In the genomic region with DNA sequence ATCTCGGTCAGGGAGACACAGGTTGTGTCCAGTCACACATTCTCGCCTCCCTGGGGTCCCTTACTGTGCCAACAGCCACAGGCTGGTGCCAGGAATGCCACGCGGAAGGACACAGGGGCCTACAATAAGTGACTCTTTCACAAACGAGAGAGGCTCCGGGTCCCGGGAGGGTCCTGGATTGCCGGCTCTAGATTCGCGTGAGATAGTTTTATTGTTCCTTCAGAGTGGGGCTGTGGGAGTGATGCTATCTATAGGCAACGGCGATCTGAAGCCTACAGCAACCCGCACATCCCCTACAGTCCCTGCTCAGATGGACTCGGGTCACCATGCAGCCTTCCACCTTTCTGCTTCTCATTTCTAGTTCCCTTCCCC, we compare ENCODE assay signal across 8 mouse cellular contexts. TPM values are rescaled to one million over a fixed set of nuclear protein-coding genes. Genes with fewer than 3 reads are reported as not detected.
DNase-seq lines count a peak whose midpoint lies in the region; ATAC-seq and TF ChIP-seq lines count a peak whose summit lies in the region.

No protein-coding gene starts in this region.

- 4% methylated on average over 14 of the region's 14 CpGs for WGBS in bone marrow, adult 2 months
- 6% methylated on average over 14 of the region's 14 CpGs for WGBS in embryonic facial prominence, embryonic 15.5 days
- 3% methylated on average over 14 of the region's 14 CpGs for WGBS in hindbrain, embryonic 10.5 days
- WGBS in limb, embryonic 15.5 days = 3% methylated on average over 14 of the region's 14 CpGs

- no peak for TF ChIP-seq POLR2A in bone marrow, adult 2 months (IDR thresholded peaks at IDR 0.05; ENCODE audit: borderline replicate concordance, control insufficient read depth, low read depth, low read length)

- H3K4me1 ChIP-seq in megakaryocyte, embryonic 14.5 days = peaks cover 9% of the 10 kb centered on the region
- no peaks in the 10 kb centered on the region; the same call in 1 of the 2 replicates for H3K4me1 ChIP-seq in bone marrow, adult 2 months (ENCODE audit: control insufficient read depth, insufficient read depth, low read length)
- 0 out of 2 replicates have a peak, but pooled peaks cover 2% of the 10 kb centered on the region for H3K4me1 ChIP-seq in embryonic facial prominence, embryonic 15.5 days
- peaks cover 17% of the 10 kb centered on the region; the same call in 1 of the 2 replicates for H3K4me1 ChIP-seq in hindbrain, embryonic 10.5 days (replicated peaks)
- 0 out of 2 replicates have a peak, but pooled peaks cover 2% of the 10 kb centered on the region for H3K4me1 ChIP-seq in limb, embryonic 15.5 days

- peaks cover 2% of the 10 kb centered on the region for H3K27me3 ChIP-seq in megakaryocyte, embryonic 14.5 days (replicated peaks)
- H3K27me3 ChIP-seq in embryonic facial prominence, embryonic 15.5 days = no peaks in the 10 kb centered on the region
- H3K27me3 ChIP-seq in hindbrain, embryonic 10.5 days (ENCODE audit: insufficient read depth, poor library complexity, severe bottlenecking) = peaks cover 15% of the 10 kb centered on the region
- H3K27me3 ChIP-seq in limb, embryonic 15.5 days = no peaks in the 10 kb centered on the region

- peak overlapping the region; percentile 96 for H3K27ac ChIP-seq in bone marrow, adult 2 months (ENCODE audit: control insufficient read depth, insufficient read depth, low read depth, low read length, poor library complexity)
- peak overlapping the region; percentile 99 for H3K27ac ChIP-seq in embryonic facial prominence, embryonic 15.5 days (replicated peaks)
- H3K27ac ChIP-seq in hindbrain, embryonic 10.5 days = peak overlapping the region; percentile 100
- peak overlapping the region; percentile 98 for H3K27ac ChIP-seq in limb, embryonic 15.5 days

- no peak for TF ChIP-seq CTCF in bone marrow, adult 2 months (IDR thresholded peaks at IDR 0.05; ENCODE audit: control insufficient read depth, insufficient read depth, low read length)

- H3K9ac ChIP-seq in embryonic facial prominence, embryonic 15.5 days = peak overlapping the region; percentile 96
- H3K9ac ChIP-seq in limb, embryonic 15.5 days = peak overlapping the region; percentile 31; the same call in 1 of the 2 replicates

- ATAC-seq in megakaryocyte, adult 5-6 weeks (ENCODE audit: poor library complexity, severe bottlenecking) = no peak
- 0 out of 2 replicates have a peak, but pooled peaks have one; percentile 0 for ATAC-seq in embryonic facial prominence, embryonic 15.5 days (ENCODE audit: insufficient number of reproducible peaks, low FRiP score, low TSS enrichment, low read depth)
- ATAC-seq in limb, embryonic 15.5 days (ENCODE audit: insufficient number of reproducible peaks, low FRiP score, low TSS enrichment, low read depth) = no peak

- H3K4me3 ChIP-seq in megakaryocyte, embryonic 14.5 days (replicated peaks) = peak overlapping the region; percentile 98
- peak overlapping the region; percentile 95 for H3K4me3 ChIP-seq in bone marrow, adult 2 months (replicated peaks; ENCODE audit: control insufficient read depth, low read depth, low read length)
- peak overlapping the region; percentile 81 for H3K4me3 ChIP-seq in embryonic facial prominence, embryonic 15.5 days (replicated peaks)
- H3K4me3 ChIP-seq in hindbrain, embryonic 10.5 days = peak overlapping the region; percentile 87
- peak overlapping the region; percentile 75 for H3K4me3 ChIP-seq in limb, embryonic 15.5 days

- H3K4me2 ChIP-seq in embryonic facial prominence, embryonic 15.5 days (replicated peaks) = peak overlapping the region; percentile 62
- H3K4me2 ChIP-seq in limb, embryonic 15.5 days = peak overlapping the region; percentile 63

- H3K9me3 ChIP-seq in megakaryocyte, embryonic 14.5 days = no peaks in the 10 kb centered on the region
- H3K9me3 ChIP-seq in embryonic facial prominence, embryonic 15.5 days (replicated peaks) = no peaks in the 10 kb centered on the region
- no peaks in the 10 kb centered on the region for H3K9me3 ChIP-seq in hindbrain, embryonic 10.5 days
- no peaks in the 10 kb centered on the region for H3K9me3 ChIP-seq in limb, embryonic 15.5 days

- no peak for DNase-seq in hindbrain, embryonic 10.5 days (ENCODE audit: low spot score)
- peak; percentile 51 for DNase-seq in ovary, postnatal 36 days (ENCODE audit: low spot score)
- DNase-seq in retina, postnatal 1 day = no peak

- H3K36me3 ChIP-seq in megakaryocyte, embryonic 14.5 days (replicated peaks; ENCODE audit: low read length) = peaks cover 22% of the 10 kb centered on the region
- H3K36me3 ChIP-seq in embryonic facial prominence, embryonic 15.5 days = no peaks in the 10 kb centered on the region
- peaks cover 18% of the 10 kb centered on the region for H3K36me3 ChIP-seq in hindbrain, embryonic 10.5 days
- H3K36me3 ChIP-seq in limb, embryonic 15.5 days = no peaks in the 10 kb centered on the region

RNA-seq across cellular contexts. Expression of a gene that starts 0.7 kb away (rescaled TPM):
- 0.35 and 5.9 TPM in 2 replicates for polyA plus RNA-seq in megakaryocyte, embryonic 14.5 days (2012; ENCODE audit: insufficient read depth, low replicate concordance)
- total RNA-seq in megakaryocyte, adult 5-6 weeks (2015) = 177 and 179 TPM in 2 replicates
- total RNA-seq in megakaryocyte, adult 5-6 weeks (2017) = 384 and 435 TPM in 2 replicates
- 40.6 and 96.2 TPM in 2 replicates for polyA plus RNA-seq in bone marrow, adult 2 months (2011; ENCODE audit: insufficient read depth, insufficient read length, low replicate concordance, missing spikeins)
- 111 and 116 TPM in 2 replicates for polyA plus RNA-seq in embryonic facial prominence, embryonic 15.5 days (2015; fragmentation: Nextera tagmentation; extraction: Ambion mirVana)
- 102 and 144 TPM in 2 replicates for polyA plus RNA-seq in hindbrain, embryonic 10.5 days (2016; fragmentation: Nextera tagmentation; extraction: Ambion mirVana)
- polyA plus RNA-seq in limb, embryonic 15.5 days (2015; fragmentation: Nextera tagmentation; extraction: Ambion mirVana) = 107 and 121 TPM in 2 replicates
